Mouse (Mus musculus): Measurements from ENCODE around the gene Srsf4.

Gene Srsf4

DNA sequence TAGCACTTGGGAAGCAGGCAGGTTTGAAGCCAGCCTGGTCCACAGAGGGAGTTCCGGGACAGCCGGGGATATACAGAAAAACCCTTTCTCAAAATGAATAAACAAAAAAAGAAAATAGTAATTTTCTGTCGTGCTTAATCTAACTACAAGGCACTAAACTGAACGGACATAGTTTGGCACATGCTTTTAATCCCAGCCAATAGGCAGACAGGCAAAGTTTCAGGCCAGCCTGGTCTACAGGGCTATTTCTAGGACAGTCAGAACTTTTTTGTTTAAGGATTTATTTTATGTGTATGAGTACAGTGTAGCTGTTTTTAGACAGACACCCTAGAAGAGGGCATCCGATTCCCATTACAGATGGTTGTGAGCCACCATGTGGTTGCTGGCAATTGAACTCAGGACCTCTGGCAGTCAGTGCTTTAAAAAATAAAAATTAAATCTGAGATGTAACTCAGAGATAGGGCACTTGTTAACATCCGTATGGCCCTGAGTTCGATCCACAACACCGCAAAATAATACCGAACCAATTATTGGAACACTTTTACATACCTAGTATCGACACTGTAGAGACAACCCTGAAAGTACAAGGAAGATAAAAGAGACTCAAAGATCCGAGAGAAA, 635 bp upstream of the Srsf4 start:
- no peak for DNase-seq (ENCODE audit: extremely low spot score)

GRCm38 (mm10) chr4:131874169-131874536, 736 bp downstream of the Srsf4 start:
- DNase-seq (ENCODE audit: extremely low spot score): no peak

DNA sequence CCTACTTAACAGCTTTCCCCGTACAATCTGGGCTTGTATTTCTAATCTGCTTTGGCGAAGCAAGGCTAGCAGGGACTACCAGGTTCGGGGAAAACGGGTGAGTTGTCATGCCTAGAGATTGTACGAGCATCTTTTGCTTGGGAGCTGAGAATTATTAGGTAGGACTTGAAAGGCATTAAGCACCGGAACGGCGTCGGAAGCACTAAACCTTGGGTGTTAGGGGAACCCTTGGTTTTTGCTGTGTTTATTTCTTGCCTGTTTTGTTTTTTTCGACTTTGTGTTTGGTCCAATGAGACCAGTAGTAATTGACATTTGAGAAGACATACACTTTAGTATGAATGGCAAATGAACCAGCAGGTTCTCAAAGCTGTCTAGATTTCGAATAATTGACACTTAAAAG, 1.1 kb downstream of the Srsf4 start:
- DNase-seq (ENCODE audit: extremely low spot score): no peak

DNA sequence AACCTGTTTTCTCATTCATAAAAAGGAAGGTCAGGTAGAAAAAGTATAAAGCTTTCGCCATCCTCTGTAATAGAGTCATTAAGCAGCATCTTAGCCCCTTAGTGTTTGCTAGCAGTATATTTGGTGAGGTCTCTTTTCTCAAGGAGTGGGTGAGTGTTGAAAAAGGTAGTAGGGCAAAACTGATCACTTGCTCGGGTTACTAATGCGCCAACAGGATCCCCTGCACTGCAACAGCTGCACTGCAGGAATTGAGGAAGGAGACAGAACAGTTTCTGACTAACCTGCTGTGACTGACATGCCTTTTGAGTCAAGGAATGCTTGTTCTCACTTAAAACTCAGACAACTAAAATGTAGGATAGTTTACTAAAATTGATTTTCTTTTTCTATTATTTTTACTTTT, 1.8 kb downstream of the Srsf4 start:
- no peak for DNase-seq (ENCODE audit: extremely low spot score)

DNA sequence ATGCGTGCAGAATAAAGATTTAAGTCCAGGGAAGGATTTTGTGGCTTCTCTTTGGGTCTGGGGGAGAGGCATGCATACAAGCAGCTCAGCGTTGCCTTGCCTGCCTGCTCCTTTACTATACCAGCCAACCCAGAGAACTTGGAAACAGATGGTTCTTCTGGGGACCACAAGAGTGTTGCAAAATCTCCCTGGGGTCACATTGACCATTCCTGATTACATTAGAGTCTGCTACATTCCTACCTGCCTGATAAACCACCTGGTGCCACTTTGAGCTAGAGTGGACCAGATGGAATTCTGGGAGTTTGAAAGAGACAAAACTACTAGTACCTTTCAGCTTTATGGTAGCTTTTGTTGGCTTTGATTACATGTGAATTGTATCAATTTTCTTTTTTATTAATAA, 3.4 kb downstream of the Srsf4 start:
- DNase-seq (ENCODE audit: extremely low spot score): no peak

DNA sequence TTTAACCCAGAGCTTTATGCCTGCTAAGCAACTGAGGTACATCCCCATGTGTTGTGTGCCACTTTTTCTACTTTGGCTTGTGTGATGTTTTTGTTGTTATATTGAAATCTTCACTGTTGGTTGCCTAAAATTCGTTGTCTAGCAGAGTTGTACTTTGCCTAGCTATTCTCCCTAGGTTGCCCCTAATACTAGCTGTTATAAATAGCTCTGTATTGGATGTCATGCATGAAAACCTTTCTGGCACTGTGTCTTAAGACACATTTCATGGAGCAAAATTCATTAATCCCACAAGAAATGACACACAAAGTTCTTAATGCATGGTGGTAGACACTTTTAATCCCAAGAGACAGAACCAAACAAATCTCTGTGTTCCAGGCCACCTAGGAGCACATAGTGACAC, 6.3 kb downstream of the Srsf4 start:
- DNase-seq (ENCODE audit: extremely low spot score): no peak

DNA sequence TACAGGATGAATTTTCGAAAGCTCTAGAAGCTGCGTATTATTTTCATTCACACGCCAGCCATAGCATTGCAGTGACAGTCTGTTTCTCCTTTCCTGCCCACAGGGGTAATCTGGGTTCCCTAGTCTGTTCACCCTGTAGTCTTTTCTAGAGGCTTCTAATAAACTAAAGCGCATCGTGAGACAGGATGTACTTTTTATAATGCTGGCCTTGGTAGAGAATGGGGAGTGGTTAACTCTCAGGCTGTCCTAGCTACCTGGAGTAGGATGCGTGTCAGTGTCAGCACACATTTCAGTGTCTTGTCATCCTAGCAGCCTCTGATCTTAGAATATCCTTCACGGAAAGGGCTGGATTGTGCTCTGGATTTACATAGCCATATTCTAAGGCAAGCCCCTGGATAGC, 7.9 kb downstream of the Srsf4 start:
- no peak for DNase-seq (ENCODE audit: extremely low spot score)

DNA sequence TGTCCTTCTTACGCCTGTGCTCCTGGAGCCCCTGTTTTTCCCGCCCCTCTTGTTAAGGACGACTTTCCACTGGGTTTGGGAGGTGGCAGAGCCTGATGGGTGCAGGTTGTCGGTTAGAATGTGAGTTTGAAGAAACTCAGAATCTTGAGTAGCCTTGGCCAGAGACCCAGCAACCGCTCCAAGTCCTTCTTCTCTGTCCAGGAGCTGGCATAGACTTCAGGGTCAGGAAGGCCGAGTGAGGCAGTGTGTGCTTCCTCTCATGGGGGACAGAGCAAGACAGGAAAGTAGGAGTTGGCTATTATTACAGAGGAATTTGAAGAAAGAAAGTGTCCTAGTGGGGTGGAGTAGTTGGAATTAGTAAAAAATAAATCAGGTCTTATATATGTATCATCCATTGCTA, 10.2 kb downstream of the Srsf4 start:
- no peak for DNase-seq (ENCODE audit: extremely low spot score)

DNA sequence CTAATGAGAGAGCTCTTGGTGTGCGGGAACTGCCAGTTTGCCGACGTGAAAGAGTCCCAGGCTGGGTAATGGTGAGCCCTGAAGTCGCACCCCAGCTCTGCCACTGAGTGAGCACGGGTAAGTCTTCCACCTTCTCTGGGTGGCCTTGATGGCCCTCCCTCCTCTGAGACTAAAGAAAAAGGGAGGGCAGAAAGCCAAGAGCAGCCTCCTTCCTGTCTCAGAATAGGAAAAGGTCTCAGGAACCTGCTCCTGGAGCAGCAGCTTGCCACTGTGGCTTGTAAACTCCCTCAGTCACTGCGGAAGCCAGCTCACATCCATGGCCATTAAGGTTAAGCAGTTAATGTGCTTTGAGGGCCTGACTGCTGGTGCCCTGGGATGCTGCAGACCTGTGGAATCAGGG, 12.0 kb downstream of the Srsf4 start:
- no peak for DNase-seq (ENCODE audit: extremely low spot score)

- no peak for DNase-seq (ENCODE audit: extremely low spot score)
Observed at GRCm38 (mm10) chr4:131888564-131888963, 15.1 kb downstream of the Srsf4 start.

DNA sequence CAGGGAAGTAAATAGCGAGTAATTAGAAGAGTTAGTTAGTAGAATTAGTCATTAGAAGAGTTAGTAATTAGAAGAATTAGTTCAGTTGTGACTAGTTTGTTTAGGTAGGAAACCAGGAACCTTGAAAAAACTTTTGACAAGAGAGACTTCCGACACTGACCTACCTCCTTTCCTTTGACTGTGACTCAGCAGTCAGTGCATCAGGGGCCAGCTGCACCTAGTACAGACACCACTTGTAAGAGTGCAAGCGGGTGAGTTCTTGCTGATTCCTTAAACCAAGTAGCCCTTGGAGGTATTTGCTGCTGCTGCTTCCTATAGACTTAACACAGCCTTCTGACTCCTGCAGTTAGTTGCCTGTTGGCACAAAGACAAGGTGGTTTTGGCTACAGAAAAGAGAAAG, 17.3 kb downstream of the Srsf4 start:
- no peak for DNase-seq (ENCODE audit: extremely low spot score)

DNA sequence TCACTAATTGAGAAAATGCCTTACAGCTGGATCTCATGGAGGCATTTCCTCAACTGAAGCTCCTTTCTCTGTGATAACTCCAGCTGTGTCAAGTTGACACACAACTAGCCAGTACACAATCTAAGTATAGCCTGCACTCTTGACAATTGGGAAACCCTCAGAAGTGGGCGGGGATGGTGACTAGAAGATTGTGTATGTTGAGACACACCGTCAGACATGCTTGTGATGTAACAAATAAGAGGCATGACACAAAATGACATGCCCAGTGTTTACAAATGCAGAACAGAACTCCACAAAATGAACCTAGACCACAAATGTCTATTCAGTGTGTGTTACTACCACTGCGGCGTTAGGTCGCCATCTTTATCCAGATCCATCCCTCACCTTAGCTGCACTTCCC, 23.7 kb downstream of the Srsf4 start:
- DNase-seq (ENCODE audit: extremely low spot score): no peak

GRCm38 (mm10) chr4:131897787-131898186, 24.4 kb downstream of the Srsf4 start:
- DNase-seq (ENCODE audit: extremely low spot score): no peak

DNA sequence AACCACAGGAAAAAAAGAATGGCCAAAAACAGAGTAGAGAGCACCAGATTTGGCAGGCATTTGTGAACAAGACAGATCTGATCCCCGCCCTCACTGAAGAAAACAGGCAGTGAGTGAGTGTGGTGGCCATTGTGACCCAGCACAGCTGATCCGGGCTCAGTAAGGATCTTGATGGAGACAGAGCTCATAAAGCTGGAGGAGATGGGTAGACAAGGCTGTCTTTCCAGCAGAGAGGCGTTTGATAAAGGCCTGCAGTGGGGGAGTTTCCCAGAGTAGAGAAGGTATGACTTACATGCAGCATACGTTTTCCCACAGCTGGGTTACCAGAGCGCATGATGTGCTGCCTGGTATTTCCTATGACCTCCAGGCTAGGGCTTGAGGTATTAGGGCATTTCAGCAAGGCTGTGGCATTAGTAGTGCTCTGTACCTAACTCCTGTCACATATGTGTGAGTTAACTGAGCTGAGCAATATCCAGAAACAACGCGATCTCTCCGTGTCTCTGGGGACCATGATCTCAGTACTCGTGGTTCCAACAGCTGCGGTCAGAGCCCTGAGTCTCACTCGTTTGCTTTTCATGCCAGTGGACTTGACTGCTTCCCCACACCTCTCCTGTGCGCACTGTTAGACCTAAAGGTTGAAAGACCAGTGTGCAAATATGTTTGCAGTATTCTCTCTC, 25.2 kb downstream of the Srsf4 start:
- DNase-seq (ENCODE audit: extremely low spot score): no peak

DNA sequence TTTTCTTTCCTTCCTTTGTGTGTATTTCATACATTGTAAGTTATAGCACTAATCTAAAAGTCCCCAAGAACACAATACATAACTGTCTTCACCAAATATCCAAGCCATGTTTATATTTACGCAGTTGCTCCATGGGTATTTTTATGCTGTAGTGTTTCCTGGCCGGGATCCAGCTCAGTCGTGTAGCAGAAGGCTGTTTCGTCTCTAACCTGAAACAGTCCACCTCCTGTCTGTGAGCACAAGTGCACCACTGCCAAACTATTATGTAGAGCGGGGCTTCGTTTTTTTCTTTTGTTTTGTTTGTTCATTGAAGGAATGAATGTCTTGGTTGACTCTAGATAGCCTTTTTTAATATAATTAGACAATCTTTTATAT, 25.8 kb downstream of the Srsf4 start:
- no peak for DNase-seq (ENCODE audit: extremely low spot score)

GRCm38 (mm10) chr4:131901090-131901489, 27.7 kb downstream of the Srsf4 start:
- no peak for DNase-seq (ENCODE audit: extremely low spot score)

DNA sequence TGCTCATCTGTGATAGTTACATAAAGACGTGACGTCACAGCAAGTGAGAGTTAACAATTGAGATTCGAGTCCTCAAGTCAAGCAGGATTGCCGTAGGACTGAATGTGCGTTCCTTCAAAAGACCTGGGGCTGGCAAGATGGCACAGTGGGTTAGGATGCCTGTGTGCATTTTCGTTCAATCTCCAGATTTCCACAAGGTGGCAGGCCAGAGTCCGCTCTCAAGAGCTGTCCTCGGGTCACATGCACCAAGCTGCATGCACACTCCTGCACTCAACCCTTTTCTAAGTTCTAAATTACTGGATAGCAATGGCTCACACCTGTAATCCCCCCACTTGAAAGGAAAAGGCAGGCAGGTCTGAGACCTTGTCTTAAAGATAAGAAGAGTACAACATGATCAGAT, 31.1 kb downstream of the Srsf4 start:
- peak; percentile 45 for DNase-seq (ENCODE audit: extremely low spot score)

DNA sequence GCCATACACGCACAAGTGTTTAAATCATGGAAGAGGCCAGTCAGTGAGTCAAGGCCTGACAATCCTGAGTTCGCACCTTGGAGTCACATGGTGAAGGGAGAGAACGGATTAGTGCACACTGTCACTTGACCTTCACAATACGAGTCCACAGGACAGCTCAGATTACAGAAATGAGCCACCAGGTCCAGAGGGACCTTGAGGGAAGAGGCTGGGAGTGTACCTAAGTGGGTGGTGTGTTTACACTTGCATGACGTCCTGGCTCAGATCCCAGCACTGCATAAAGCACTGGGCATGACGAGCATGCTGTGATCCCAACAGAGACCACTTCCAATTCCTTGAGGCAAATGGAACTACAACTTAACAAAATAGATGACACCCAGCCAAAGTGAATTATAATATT, 33.0 kb downstream of the Srsf4 start:
- DNase-seq (ENCODE audit: extremely low spot score): no peak

DNA sequence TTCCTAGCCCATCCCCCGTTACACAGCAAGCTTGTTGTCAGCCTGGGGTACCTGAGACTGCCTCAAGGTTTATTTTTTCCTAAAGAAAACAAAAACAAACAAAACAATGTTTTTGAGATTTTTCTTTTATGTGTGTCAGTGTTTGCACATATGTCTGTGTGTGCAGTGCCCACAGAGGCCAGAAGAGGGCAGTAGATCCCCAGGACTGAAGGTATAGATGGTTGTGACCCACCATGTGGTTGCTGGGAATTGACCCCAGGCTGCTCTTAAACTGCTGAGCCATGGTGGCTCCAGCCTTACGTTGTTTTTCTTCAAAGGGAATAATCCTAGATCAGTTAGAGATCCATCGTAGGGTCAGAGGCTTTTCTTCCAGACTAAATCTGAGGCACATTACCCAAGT, 34.5 kb downstream of the Srsf4 start:
- no peak for DNase-seq (ENCODE audit: extremely low spot score)

DNA sequence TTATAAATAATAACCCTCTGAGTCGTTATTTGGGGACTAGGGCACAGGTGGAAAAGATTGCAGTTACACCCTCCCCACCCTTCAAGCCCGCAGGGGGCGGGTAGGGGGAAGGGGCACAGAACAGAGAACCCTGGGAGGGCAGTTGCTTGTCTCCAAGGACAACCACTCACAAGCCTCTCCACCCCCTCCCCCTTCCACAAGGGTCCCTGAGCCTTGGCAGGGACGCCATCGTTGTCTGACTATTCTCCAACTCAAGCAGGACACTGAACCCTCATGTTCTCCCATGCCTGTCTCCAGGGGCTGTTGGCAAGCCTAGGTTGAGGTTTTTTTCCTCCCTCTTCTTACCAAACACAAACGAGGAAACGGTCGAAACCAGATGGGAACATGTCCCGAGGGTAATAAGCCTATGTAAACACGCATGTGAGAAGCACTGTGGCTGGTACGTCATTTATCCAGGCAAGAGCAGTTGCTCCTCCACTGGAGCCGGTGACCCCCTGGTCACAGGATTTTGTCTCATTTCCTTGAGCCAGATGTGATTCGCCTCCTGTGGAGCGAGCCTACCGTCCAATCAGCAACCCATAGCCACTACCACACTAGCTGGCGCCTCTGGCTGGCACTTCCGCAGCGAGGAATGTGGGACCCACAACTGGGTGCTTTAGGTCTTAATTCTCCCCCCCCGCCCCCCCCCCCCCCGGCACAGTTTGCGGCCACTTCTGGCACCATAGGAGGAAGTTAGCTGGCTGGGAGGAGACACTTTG, 37.0 kb downstream of the Srsf4 start:
- peak; percentile 43 for DNase-seq (ENCODE audit: extremely low spot score)

GRCm38 (mm10) chr4:131911521-131911920, 38.1 kb downstream of the Srsf4 start:
- no peak for DNase-seq (ENCODE audit: extremely low spot score)

DNA sequence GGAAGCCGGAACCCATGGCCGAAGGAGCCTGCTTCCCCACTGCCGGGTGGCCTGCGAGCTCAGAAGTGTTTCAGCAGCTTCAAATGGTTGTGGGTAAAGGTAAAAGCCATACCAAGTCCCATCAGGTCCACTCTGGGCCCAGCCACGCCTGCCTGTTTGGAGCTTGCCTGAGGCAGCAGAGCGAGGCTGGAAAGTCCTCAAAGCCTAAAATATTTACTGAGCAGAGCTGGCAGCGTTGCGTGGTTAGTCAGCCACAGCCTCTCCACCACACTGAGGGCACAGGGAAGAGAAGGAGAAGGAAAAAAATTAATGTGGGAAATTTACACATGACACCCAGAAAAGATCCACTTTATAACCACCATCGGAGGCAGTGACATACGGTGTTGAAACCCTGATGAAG, 40.1 kb downstream of the Srsf4 start:
- DNase-seq (ENCODE audit: extremely low spot score): no peak

DNA sequence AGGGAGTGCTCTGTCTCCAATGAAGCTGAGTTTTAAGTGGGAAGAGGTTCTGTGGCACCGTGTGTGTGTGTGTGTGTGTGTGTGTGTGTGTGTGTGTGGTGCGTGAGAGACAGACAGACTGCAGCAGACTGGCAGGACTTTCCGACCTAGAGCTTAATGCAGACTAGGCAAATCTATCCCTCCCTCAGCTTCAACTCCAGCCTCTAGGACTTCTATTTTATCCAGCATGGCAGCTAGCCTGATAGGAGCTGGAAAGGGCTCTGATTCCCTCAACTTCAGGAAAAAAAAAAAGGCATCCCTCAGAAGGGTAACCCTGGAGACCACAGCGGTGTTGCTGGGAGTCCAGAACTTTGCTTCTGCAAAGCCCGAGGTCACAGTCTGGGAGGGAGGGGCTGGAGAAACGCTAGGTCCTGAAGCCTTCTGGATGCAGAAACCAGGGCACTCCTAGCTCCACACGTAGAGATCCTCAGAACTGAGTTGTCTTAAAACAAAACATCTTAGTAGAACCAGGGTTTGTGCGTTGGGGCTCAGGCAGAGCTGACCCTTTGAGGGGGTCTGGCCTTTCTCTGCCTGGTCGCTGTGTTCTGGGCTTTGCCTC, 40.7 kb downstream of the Srsf4 start:
- peak; percentile 51 for DNase-seq (ENCODE audit: extremely low spot score)

All from embryo, embryonic 9.5 days (tissue).